Mouse (Mus musculus): ENCODE measurements around the gene Cracr2a.

The Cracr2a gene

GRCm38 (mm10) chr6:127561231-127562020 is at the start of gene Cracr2a:
Gene Cracr2a (plus strand): TSS chr6:127561338.
- DNase-seq (ENCODE audit: low read depth, low spot score) = peak; percentile 91

GRCm38 (mm10) chr6:127513776-127514175 is 47.4 kb upstream of the Cracr2a start:
- DNase-seq (ENCODE audit: low read depth, low spot score) = peak; percentile 49

- peak; percentile 29 for DNase-seq (ENCODE audit: low read depth, low spot score)
Observed at GRCm38 (mm10) chr6:127521176-127521575, 40.0 kb upstream of the Cracr2a start.

GRCm38 (mm10) chr6:127522326-127522725 is 38.8 kb upstream of the Cracr2a start:
- DNase-seq (ENCODE audit: low read depth, low spot score) = no peak

GRCm38 (mm10) chr6:127524442-127524841 is 36.7 kb upstream of the Cracr2a start:
- peak; percentile 91 for DNase-seq (ENCODE audit: low read depth, low spot score)

GRCm38 (mm10) chr6:127528625-127529024 is 32.5 kb upstream of the Cracr2a start:
- no peak for DNase-seq (ENCODE audit: low read depth, low spot score)

- no peak for DNase-seq (ENCODE audit: low read depth, low spot score)
Observed at GRCm38 (mm10) chr6:127529451-127529850, 31.7 kb upstream of the Cracr2a start.

GRCm38 (mm10) chr6:127530206-127530605 is 30.9 kb upstream of the Cracr2a start:
- DNase-seq (ENCODE audit: low read depth, low spot score) = no peak

GRCm38 (mm10) chr6:127531412-127532205 is 29.5 kb upstream of the Cracr2a start:
- DNase-seq (ENCODE audit: low read depth, low spot score) = no peak

GRCm38 (mm10) chr6:127532304-127532703 is 28.8 kb upstream of the Cracr2a start:
- no peak for DNase-seq (ENCODE audit: low read depth, low spot score)

GRCm38 (mm10) chr6:127533766-127534165 is 27.4 kb upstream of the Cracr2a start:
- DNase-seq (ENCODE audit: low read depth, low spot score) = no peak

- no peak for DNase-seq (ENCODE audit: low read depth, low spot score)
Observed at GRCm38 (mm10) chr6:127537035-127537434, 24.1 kb upstream of the Cracr2a start.

- no peak for DNase-seq (ENCODE audit: low read depth, low spot score)
Observed at GRCm38 (mm10) chr6:127538118-127538517, 23.0 kb upstream of the Cracr2a start.

GRCm38 (mm10) chr6:127539226-127539625 is 21.9 kb upstream of the Cracr2a start:
- no peak for DNase-seq (ENCODE audit: low read depth, low spot score)

- DNase-seq (ENCODE audit: low read depth, low spot score) = peak; percentile 30
Observed at GRCm38 (mm10) chr6:127539659-127540058, 21.5 kb upstream of the Cracr2a start.

GRCm38 (mm10) chr6:127540517-127540916 is 20.6 kb upstream of the Cracr2a start:
- DNase-seq (ENCODE audit: low read depth, low spot score) = no peak

GRCm38 (mm10) chr6:127541617-127542374 is 19.3 kb upstream of the Cracr2a start:
- DNase-seq (ENCODE audit: low read depth, low spot score) = peak; percentile 81

- no peak for DNase-seq (ENCODE audit: low read depth, low spot score)
Observed at GRCm38 (mm10) chr6:127546676-127547075, 14.5 kb upstream of the Cracr2a start.

- peak; percentile 56 for DNase-seq (ENCODE audit: low read depth, low spot score)
Observed at GRCm38 (mm10) chr6:127552940-127553339, 8.2 kb upstream of the Cracr2a start.

GRCm38 (mm10) chr6:127555553-127555952 is 5.6 kb upstream of the Cracr2a start:
- no peak for DNase-seq (ENCODE audit: low read depth, low spot score)

GRCm38 (mm10) chr6:127560872-127561230 is 287 bp upstream of the Cracr2a start:
- no peak for DNase-seq (ENCODE audit: low read depth, low spot score)

- no peak for DNase-seq (ENCODE audit: low read depth, low spot score)
Observed at GRCm38 (mm10) chr6:127563511-127563910, 2.4 kb downstream of the Cracr2a start.
